Mouse (Mus musculus) thymus, postnatal 14 days (tissue): ENCODE measurements around the gene Tmem106a.
"Not testable (repeated sequence)": the region's sequence is repeated elsewhere in the genome, so short reads cannot be mapped to it uniquely, and the experiment has no call there.

Experiments used
- DNase-seq: peaks from one replicate; pipeline ENCODE4 v3.0.0; 2021

Tmem106a gene

DNA sequence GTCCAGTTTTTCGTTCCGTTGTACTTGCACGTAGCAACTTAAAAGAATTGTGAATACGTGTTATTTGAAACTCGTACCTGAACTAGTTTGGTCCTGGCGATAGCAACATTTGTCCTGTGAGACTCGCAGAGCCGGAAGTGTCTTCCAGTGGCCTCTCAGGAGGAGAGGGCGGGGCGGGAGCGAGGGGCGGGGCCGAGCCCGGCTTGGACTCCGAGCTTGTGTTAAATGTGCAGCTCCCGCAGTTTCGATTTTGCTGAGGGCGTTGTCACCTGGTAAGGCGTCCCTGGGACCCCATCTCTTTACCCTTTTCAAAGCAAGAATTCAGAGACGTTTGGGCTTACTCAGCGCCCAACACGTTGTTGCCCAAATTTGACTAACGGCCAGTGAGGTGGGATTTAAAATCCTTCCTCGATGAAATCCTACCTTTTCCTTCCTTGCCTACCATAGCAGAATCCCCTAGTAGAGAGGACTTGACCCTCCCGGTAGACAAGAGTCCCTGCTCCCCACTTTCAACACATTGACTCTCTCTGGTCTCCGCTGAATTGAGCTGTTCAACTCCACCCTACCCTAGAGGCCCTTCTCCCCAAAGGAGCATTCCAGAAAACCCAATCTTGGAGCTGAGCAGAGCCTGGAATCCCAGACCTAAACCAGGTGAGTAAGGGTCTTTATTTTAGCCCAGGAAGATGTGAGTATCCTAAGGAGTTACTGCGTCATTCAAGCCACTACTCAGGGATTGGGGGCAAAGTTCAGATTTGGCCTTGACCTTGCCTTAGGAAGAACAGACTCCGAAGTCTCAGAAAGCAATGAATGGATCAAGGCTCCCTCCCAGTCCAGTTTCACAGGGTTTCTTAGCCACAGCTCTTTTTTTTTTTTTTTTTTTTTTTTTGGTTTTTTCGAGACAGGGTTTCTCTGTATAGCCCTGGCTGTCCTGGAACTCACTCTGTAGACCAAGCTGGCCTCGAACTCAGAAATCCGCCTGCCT is at the start of gene Tmem106a:
Gene Tmem106a (plus strand): TSS at position 189 of the 982 bp plus-strand sequence.
- DNase-seq = peak; percentile 78

DNA sequence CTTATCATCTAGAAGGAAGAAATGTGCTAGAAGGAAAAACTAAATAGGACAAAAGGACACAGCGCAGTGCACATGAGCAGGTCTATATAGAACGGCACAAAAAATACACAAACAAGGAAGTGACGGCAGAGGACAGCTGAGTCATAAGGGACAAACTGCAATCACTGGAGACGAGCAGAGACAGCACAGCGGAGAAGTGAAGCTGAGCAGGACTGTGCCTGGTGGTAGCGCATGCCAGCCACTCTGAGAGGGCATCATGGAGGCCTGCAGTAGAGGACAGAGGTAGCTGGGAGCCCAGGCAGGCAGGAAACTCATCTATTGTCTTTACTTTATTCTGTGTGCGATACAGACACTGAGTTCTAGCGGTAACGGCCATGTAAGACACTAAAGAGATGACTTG is 38.5 kb upstream of the Tmem106a start:
- DNase-seq = no peak

- no peak for DNase-seq
These were observed 37.9 kb upstream of the Tmem106a start for GRCm38 (mm10) chr11:101544132-101544531.

- DNase-seq = no peak
These were observed 33.5 kb upstream of the Tmem106a start for GRCm38 (mm10) chr11:101548526-101548925.

DNA sequence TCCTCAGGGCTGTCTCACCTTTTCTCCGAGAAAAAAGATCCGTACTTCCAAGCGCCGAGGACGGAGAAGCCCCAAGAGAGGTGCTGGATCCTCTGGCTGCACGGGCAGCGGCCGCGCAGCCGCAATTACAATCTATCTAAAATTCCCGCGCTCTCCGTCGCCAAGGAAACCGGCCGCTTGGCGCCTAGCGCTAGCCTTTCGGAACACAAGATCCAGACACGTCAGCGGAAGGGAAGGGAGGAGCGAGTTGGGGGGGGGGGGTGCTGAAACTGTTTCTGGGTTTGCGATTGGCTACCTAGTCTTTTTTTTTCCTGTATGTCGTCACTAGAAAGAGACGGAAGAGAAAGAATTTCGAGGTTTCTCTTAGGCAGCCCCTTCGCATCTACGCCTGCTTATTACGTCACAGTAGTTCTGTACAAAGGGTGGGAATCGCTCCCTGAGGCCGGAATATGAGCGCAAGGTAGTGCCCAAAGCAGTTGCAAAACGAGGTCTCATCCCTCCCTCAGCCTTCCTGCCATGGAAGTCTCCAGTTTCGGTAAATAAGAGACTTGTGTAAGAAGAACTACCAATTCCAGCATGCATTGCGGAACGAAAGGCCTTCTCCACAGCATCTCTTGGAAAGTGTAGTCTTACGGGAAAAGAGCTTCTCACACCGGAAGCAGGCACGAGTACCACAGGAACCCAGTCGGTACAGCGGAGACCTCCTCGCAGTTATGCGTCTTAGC is 30.1 kb upstream of the Tmem106a start, which contains the start of the genes Brca1 and Nbr1:
Gene Brca1 (minus strand): TSS at position 205 of the 725 bp plus-strand sequence.
Gene Nbr1 (plus strand): TSS at position 399 of the 725 bp plus-strand sequence.
- DNase-seq = peak; percentile 91

DNA sequence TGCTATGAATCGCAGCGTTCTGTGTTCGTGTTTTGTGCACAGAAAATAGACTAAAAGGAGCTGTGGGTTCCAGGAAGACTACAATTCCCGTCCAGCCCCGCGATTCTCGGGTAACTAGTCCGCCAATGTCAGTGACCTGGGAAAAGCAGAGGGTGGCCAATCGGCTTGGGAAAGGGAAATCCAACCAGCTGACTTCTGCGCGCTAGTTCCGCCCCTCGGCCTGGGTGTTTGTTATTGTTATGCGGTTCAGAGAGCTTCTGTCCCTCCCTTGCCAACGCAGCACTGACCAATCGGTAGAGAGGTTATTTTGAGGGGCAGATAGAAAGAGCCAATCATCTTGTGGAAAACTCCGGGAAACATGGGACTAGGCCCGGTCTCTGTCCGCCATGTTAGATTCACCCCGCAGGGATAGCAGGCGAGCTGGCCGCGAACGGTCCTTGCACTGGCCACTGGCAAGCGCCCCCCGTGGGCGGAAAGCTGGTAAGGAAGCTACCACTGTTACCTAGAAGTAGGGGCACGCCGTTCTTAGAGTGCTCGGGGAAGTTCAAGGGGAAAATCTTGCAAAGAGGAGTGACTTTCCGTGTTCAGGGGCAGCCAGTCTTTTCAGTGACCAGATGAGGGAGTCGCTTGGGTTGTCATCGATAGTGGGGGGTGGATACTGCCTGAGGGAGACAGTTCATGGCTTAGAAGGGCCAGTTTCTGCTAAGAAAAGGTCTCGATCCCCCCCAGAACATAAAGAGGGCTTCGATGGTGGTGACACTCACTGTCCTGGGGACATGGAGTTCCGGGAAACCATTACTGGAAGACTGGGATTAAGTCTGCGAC is 29.4 kb upstream of the Tmem106a start:
- peak; percentile 95 for DNase-seq

GRCm38 (mm10) chr11:101553354-101553930 is 28.6 kb upstream of the Tmem106a start:
- no peak for DNase-seq

GRCm38 (mm10) chr11:101556541-101556940 is 25.5 kb upstream of the Tmem106a start:
- no peak for DNase-seq

GRCm38 (mm10) chr11:101556954-101557353 is 25.1 kb upstream of the Tmem106a start:
- DNase-seq = no peak

DNA sequence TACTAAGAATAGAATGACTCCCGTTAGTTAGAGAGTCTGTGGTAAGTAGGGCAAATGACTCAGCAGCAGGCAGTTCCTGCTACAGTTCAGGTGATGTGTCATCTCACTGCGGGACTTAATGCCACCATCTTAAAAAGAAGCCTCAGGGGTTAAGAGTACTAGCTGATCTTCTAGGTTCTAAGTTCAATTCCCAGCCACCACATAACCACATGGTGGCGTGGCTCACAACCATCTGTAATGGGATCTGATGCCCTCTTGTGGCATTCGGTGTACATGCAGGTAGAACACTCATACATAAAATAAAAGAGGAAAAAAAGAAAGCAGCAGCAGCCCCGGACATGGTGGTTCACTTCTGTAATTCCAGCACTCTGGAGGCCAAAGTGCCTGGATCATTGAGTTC is 19.7 kb upstream of the Tmem106a start:
- peak; percentile 69 for DNase-seq

GRCm38 (mm10) chr11:101568421-101568820 is 13.6 kb upstream of the Tmem106a start:
- DNase-seq = no peak

DNA sequence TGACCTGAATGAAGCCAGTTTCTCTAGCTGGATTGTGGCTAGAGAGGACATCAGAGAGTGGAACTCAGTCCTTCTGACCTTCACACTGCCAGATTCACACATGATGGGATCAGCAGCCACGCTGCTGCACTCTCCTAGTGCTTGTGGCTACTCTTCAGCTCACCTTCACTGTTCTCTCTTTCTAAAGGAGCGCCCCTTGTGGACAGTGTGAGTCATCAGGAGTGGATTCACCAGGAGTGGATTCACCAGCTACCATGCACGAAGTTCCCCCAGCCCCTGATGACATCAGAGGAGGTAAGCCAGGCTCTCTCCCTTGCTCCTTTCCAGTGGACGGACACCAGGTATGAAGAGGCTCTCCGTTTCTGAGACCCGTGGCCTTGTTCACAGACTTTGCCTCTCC is 5.9 kb upstream of the Tmem106a start:
- DNase-seq = no peak

DNA sequence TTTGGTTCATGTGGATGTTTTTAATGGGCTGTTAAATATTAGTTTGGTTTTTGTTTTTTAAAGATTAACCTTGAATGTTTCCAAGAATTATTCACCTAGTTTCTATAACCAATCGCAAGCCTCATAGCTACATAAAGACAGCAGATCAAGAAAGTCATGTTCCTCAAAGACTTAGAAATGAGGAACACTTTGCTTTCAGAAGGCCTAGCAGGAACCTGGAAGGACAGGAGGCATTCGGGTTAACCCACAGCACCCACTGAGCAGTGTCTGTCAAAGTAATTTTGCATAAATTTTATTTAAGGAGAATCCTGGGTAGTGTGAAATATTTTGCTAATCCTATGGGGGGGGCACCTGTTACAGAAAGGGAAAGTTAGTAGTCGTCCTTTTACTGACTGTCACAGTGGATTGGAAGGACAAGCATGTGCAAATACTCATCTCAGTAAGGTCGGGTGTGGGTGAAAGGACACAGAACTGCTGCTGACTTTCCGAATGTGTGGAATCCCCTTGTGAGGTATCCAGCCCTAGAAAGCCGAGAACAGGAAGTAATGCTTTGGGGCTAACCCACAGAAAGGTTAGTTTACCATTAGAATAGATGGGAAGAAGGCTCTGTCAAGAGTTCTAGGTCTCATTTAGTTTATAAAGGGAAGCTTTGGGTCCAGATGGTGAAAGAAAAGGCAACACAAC is 819 bp upstream of the Tmem106a start:
- no peak for DNase-seq

GRCm38 (mm10) chr11:101583205-101583604 is 1.2 kb downstream of the Tmem106a start:
- DNase-seq = no peak

- DNase-seq = not testable (repeated sequence)
These were observed 3.0 kb downstream of the Tmem106a start for GRCm38 (mm10) chr11:101585031-101585430.

GRCm38 (mm10) chr11:101585805-101586204 is 3.8 kb downstream of the Tmem106a start:
- no peak for DNase-seq

GRCm38 (mm10) chr11:101587676-101588075 is 5.6 kb downstream of the Tmem106a start:
- no peak for DNase-seq

DNA sequence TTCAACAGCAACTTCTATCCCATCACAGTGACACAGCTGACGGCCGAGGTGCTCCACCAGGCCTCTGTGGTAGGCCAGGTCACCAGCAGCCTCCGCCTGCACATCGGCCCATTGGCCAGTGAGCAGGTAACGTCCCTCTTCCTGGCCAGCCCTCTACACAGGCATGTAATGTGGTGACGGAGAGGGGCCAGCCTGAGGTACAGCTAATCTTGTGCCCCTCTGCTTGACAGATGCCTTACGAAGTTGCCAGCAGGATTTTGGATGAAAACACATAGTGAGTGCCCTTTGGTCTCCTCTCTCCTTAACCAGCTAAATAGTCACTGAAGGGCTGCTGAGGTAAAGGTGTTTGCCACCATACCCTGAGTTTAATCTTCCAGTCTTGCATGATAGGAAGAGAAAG is 6.8 kb downstream of the Tmem106a start:
- no peak for DNase-seq

- DNase-seq = peak; percentile 65
These were observed 7.4 kb downstream of the Tmem106a start for GRCm38 (mm10) chr11:101589444-101589843.

GRCm38 (mm10) chr11:101589989-101590624 is 8.1 kb downstream of the Tmem106a start:
- DNase-seq = no peak

GRCm38 (mm10) chr11:101599156-101599555 is 17.1 kb downstream of the Tmem106a start, which contains the start of gene Gm11634:
Gm11634 (minus strand) TSS chr11:101599256.
- DNase-seq = no peak
